Mouse (Mus musculus) yolk sac, embryonic 10.5 days (tissue): ENCODE measurements around the gene Tmem110.

Experiments used
- DNase-seq: peaks from one replicate; pipeline ENCODE4 v3.0.0-alpha.2; 2017; ENCODE audit warnings: low spot score

Tmem110 gene

GRCm38 (mm10) chr14:30865311-30865710, 39.9 kb downstream of the Tmem110 start:
- no peak for DNase-seq

- peak; percentile 53 for DNase-seq
These were observed 41.7 kb downstream of the Tmem110 start for GRCm38 (mm10) chr14:30867042-30867441.

- no peak for DNase-seq
These were observed 43.4 kb downstream of the Tmem110 start for GRCm38 (mm10) chr14:30868826-30869225.

GRCm38 (mm10) chr14:30869391-30869801, 44.0 kb downstream of the Tmem110 start:
- peak; percentile 47 for DNase-seq

- no peak for DNase-seq
These were observed 45.1 kb downstream of the Tmem110 start for GRCm38 (mm10) chr14:30870206-30871147.

GRCm38 (mm10) chr14:30874095-30874700, 48.8 kb downstream of the Tmem110 start:
- no peak for DNase-seq

- peak; percentile 59 for DNase-seq
These were observed 49.9 kb downstream of the Tmem110 start for GRCm38 (mm10) chr14:30875130-30875865.

- no peak for DNase-seq
These were observed 50.6 kb downstream of the Tmem110 start for GRCm38 (mm10) chr14:30875955-30876354.

GRCm38 (mm10) chr14:30876451-30876850, 51.1 kb downstream of the Tmem110 start:
- DNase-seq: no peak

GRCm38 (mm10) chr14:30877827-30878226, 52.4 kb downstream of the Tmem110 start:
- DNase-seq: no peak

GRCm38 (mm10) chr14:30878958-30879571, 53.7 kb downstream of the Tmem110 start, which contains the start of gene Mustn1:
Mustn1 (plus strand) TSS chr14:30879200.
- DNase-seq: peak; percentile 47

GRCm38 (mm10) chr14:30879794-30880193, 54.4 kb downstream of the Tmem110 start:
- DNase-seq: peak; percentile 57

- peak; percentile 51 for DNase-seq
These were observed 54.9 kb downstream of the Tmem110 start for GRCm38 (mm10) chr14:30880251-30880650.

- no peak for DNase-seq
These were observed 55.7 kb downstream of the Tmem110 start for GRCm38 (mm10) chr14:30880811-30881717.

- no peak for DNase-seq
These were observed 56.3 kb downstream of the Tmem110 start for GRCm38 (mm10) chr14:30881718-30882108.

GRCm38 (mm10) chr14:30885298-30885697, 59.9 kb downstream of the Tmem110 start:
- DNase-seq: no peak

GRCm38 (mm10) chr14:30886204-30886603, 60.8 kb downstream of the Tmem110 start, which contains the start of gene Itih4:
Itih4 (plus strand) TSS chr14:30886476.
- no peak for DNase-seq

- DNase-seq: peak; percentile 74
These were observed 62.9 kb downstream of the Tmem110 start for GRCm38 (mm10) chr14:30888271-30888732.

GRCm38 (mm10) chr14:30899972-30900371, 74.6 kb downstream of the Tmem110 start:
- no peak for DNase-seq

GRCm38 (mm10) chr14:30902628-30903027, 77.2 kb downstream of the Tmem110 start:
- no peak for DNase-seq

GRCm38 (mm10) chr14:30903036-30903435, 77.6 kb downstream of the Tmem110 start:
- DNase-seq: no peak
